Mouse (Mus musculus) Muller cell, postnatal 12 days (primary cell): ENCODE measurements around the gene Gm20431.
"Not testable (repeated sequence)": the region's sequence is repeated elsewhere in the genome, so short reads cannot be mapped to it uniquely, and the experiment has no call there.

ENCODE experiments used
- DNase-seq: peaks from one replicate; pipeline ENCODE4 v3.0.0-alpha.2; 2015; ENCODE audit errors: inconsistent ontology term

The Gm20431 gene

GRCm38 (mm10) chr2:167631591-167632448 lies 29.5 kb downstream of the Gm20431 start, which contains the start of gene Ube2v1:
TSS of gene Ube2v1 (minus strand) at chr2:167632095.
- DNase-seq: peak; percentile 99

- no peak for DNase-seq
These were observed 30.1 kb downstream of the Gm20431 start for GRCm38 (mm10) chr2:167631181-167631590.

GRCm38 (mm10) chr2:167630421-167630820 lies 30.9 kb downstream of the Gm20431 start:
- DNase-seq: no peak

DNA sequence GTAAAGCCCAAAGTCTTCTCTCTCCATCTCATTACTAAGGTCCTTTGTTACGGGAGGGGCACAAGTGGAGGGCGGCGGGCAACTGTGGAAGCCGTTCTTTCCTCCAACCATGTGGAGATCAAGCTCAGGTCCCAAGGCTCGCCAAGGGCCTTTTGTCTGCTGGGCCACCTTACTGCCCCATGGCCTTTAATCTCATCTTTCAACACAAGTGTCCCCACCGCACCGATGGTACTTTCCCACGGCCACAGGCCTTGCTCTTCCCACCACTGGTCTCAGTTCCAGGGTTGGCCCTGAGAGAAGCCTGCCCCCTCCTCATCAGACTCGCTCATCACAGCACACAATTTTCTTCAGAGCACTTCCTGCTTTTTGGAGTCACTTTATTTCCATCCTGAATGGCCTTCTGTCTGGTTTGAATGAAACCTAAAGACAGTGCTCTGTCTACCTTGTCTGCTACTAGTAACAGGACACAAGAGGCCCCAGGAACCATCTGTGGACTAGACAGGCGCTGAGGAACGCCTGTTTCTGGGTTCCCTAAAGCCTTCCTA lies 31.6 kb downstream of the Gm20431 start:
- DNase-seq: no peak

DNA sequence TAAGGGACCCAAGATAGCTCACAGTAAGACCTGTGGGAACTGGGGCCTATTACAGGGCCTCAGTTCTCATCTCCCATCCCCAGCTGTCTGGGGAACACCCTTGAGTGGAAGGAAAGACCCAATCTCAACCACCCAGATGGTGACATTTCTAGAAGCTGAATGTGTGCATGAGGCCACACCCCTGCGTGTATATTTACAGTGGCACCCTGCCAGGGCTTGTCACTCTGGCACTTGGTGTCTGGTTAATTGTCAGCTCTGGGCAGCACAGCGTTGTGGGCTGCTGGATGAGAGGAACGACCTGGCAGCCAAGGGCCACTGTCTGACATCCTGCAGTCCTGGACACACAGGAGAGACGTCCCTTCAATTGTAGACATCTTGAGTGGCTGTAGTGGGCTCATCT lies 32.4 kb downstream of the Gm20431 start:
- peak; percentile 42 for DNase-seq

DNA sequence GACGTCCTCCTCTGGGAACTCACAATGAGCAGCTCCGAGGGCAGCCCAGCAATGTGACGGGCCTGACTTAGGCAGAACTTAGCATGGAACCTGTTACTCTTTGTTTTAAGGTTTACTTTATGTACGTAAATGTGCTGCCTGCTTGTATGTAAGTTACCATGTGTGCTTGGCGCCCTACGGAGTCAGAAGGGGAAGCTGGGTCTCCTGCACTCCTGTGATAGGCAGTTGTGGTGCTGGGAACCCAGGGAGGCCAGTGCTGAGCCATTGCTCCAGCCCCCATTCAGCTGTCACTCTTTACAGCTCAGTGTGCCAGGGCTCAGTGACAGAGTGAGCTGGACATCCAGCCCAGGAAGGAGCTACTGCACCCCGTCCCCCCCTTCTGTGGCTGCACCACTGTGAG lies 34.3 kb downstream of the Gm20431 start:
- no peak for DNase-seq

- no peak for DNase-seq
These were observed 35.6 kb downstream of the Gm20431 start for GRCm38 (mm10) chr2:167625670-167626069.

GRCm38 (mm10) chr2:167624368-167625075 lies 36.8 kb downstream of the Gm20431 start:
- DNase-seq: no peak

DNA sequence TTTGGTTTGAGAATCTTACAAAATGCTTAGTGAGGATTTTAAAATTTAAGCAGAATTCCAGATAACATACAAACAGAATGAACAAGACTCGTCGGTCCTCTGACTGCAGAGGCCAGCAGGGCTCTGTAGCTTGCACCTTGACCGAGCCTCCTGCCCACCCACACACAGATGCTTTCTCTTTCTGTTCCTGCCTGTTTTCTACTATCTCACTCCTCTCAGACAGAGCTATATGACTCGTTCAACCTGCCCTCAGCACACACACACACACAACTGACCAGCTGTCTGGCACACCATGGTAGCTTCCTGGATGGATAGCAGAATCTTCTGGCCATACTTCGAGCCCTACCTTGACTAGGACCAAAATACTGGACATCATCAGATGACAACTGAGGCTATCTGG lies 38.3 kb downstream of the Gm20431 start:
- no peak for DNase-seq

DNA sequence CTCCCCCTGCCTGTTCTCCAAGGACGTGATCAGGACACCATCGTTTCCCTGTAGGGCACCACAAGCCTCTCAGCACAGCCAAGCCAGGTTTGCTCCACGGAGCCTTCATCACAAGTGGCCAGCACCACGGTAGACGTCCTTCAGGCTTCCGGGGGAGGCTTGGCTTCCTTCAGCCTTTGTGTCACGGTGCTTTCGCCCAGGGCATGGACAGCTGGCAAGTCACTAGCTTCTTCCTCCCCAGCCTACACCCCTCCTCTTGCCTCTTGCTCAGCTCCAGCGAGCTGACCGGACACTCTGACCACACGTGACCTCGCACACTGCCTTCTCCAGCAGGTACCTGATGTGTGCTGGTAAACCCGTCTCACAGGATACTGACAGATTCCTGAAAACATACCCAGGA lies 38.9 kb downstream of the Gm20431 start:
- no peak for DNase-seq

DNA sequence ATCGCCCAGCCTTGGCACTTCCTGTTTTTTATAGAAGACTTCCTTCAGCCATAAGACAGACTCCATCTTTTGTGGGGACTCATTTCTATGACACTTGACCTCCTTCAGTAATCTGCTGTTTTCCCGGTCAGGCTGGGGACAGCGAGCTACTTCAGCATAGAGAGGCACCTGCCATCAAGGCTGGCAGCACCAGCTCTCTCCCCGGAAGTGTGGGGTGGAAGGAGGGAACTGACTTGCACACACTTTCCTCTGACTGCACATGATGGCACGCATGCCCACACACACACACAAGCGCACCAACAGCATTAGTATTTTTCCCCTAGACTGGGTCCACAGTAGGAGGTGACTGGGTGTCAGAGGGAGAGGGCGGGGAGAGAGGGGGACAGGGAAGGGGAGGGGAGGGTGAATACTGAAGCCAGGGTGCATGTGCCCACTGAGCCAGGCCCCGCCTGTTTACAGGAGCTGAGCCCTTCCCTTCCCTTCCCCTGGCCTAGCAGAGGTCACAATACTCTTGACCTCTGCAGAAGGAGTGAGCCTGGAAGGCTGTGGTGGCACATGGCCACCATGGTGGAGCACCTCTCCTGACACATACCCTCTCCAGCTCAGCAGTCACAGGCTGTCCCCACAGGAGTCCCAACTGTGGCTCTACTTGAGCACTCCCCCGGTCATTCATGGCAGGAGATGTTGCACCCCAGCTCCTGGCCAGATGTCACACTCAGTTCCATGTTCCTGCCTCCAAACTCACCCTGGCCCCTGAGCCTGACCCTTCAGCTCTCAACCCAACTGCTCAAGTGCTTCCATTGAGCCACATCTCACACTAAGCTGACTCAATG lies 39.8 kb downstream of the Gm20431 start:
- DNase-seq: no peak

GRCm38 (mm10) chr2:167617472-167617871 lies 43.8 kb downstream of the Gm20431 start:
- DNase-seq: no peak

- no peak for DNase-seq
These were observed 44.3 kb downstream of the Gm20431 start for GRCm38 (mm10) chr2:167617034-167617433.

GRCm38 (mm10) chr2:167613335-167613734 lies 48.0 kb downstream of the Gm20431 start:
- DNase-seq: not testable (repeated sequence)

- DNase-seq: no peak
These were observed 49.2 kb downstream of the Gm20431 start for GRCm38 (mm10) chr2:167612122-167612521.

DNA sequence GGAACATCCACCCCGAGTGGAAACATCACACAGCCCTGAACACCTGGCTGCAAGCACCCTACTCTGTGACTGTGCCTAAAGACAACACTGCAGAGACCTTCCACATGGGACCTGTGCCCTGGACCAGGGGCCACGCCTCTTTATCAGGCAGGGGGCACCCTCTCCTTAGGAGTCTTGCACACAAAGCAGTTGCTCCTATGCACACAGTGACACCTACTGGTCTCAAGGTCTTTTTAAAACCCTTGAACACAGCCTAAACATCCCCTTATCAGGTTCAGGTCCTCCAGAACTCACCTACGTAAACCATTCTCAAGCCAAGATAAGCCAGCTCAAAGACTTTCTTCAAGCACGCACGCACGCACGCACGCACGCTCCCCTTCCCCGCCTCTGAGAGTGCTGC lies 50.0 kb downstream of the Gm20431 start:
- no peak for DNase-seq

DNA sequence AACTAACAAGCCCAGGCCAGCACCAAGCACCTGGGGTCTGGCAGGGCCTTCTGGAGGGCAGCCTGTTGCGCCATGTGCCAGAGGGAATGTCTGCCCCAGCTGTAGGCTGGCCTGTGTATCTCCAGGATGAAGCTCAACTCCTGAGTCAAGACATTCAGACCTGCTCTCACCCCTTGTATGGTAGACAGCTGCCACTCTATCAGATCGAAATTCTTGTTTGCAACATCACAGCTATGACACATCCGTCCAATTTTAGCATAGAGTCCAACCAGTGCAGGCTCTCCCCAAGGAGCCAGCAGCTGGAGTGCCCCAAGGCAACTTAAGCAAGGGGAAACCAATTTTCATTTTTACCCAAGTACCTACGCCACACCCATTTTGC lies 54.6 kb downstream of the Gm20431 start:
- DNase-seq: no peak

GRCm38 (mm10) chr2:167605817-167606744 lies 55.2 kb downstream of the Gm20431 start:
- DNase-seq: no peak

- peak; percentile 64 for DNase-seq
These were observed 56.0 kb downstream of the Gm20431 start for GRCm38 (mm10) chr2:167605178-167605794.

- DNase-seq: no peak
These were observed 58.3 kb downstream of the Gm20431 start for GRCm38 (mm10) chr2:167602978-167603377.
